Mouse (Mus musculus) layer of hippocampus, adult 9-11 months (tissue): ENCODE results near the gene Gpr82.

Source experiments
- DNase-seq: peaks from one replicate; pipeline ENCODE4 v3.0.0; 2022

The Gpr82 gene

GRCm38 (mm10) chrX:13700681-13701080, 39.5 kb downstream of the Gpr82 start:
- no peak for DNase-seq

DNA sequence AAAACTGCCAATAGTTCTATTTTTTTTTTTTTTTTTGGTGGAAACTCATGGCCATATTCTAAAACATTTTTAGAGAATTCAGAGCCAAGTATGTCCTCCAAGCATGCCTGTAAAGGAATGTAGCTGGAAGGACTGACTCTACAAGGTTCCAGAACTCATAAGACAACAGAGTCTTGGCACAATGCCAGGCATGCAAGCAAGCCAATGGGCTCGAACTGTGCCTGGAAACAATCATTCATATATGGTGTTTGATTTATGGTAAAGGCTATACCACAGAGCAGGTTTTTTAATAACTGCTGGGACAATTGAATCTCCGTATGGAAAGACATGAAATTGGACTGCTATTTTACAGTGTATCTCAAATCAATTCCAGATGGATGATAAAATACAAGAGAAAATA, 43.9 kb downstream of the Gpr82 start:
- no peak for DNase-seq

DNA sequence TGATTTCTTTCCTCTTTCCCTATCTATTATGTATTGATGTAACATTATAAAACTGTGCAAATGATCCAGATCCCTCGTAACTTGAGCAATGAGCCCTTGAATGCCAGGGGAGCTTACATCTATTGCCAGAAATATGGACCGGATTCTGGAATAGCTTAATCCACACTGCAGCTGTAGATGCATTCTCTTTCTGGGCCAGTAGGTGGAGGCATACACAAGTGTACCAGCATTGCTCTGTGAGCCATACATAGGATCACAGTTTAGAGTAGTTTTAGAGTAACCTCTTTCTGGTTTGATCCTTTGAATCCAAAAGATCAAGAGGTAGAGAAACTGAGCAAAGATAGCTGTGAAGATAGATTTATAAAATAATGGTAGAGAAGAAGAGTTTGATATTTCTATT, 49.0 kb downstream of the Gpr82 start:
- peak; percentile 33 for DNase-seq
